ENCODE assay signal across 22 mouse cellular contexts in the genomic region with DNA sequence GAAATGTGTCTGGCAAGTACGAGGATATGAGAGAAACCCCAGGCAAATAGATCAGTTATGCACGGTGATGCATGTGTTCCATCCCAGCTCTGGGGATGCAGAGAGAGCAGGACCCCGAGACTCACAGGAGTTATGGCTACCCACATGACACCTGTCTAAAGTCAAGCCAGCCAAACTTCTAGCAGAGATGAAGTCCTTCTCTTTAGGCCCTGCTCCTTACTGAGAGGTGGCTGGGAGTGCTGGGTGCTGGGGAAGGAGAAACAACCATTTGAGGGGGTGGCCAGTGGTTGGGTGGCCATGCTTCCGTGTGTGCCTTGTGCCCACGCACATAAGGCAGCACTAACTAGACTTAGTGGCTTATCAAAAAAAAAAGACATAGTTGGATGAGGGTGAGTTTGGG. TPM values are rescaled to one million over a fixed set of nuclear protein-coding genes. Genes with fewer than 3 reads are reported as not detected.
"Had no signal": no experiment of that assay in that cellular context is flagged by ENCODE, and none has a peak within 500 bp of the region (broad histone marks: within the 10 kb centered on the region; RNA-seq: fewer than 3 reads in every experiment).

No protein-coding gene starts in this region.

- H3K4me1 ChIP-seq: liver, embryonic 12.5 days; midbrain, embryonic 10.5 days; midbrain, embryonic 13.5 days; neural tube, embryonic 13.5 days; neural tube, embryonic 15.5 days; stomach, embryonic 15.5 days had no signal

- H3K9ac ChIP-seq: liver, embryonic 12.5 days; liver, embryonic 14.5 days; lung, embryonic 14.5 days; midbrain, embryonic 13.5 days; neural tube, embryonic 13.5 days; neural tube, embryonic 15.5 days; stomach, embryonic 15.5 days had no signal

- H3K4me3 ChIP-seq: liver, embryonic 12.5 days; midbrain, embryonic 10.5 days; midbrain, embryonic 13.5 days; myocyte; neural tube, embryonic 13.5 days; neural tube, embryonic 15.5 days; stomach, embryonic 15.5 days had no signal

- H3K4me2 ChIP-seq: liver, embryonic 12.5 days; lung, embryonic 14.5 days; midbrain, embryonic 13.5 days; neural tube, embryonic 13.5 days; neural tube, embryonic 15.5 days; stomach, embryonic 15.5 days had no signal

- DNase-seq: lung, adult 18-20 months; lung, embryonic 14.5 days; lung, postnatal 10 days; lung, postnatal 4 days; retina, postnatal 1 day; right cerebral cortex, adult 18-20 months; right cerebral cortex, postnatal 25 days; right cerebral cortex, postnatal 4 days; spleen, adult 18-20 months; thymus, adult 2 months; thymus, postnatal 25 days; thymus, postnatal 4 days had no signal

- H3K36me3 ChIP-seq: liver, embryonic 12.5 days; midbrain, embryonic 10.5 days; midbrain, embryonic 13.5 days; neural tube, embryonic 13.5 days; neural tube, embryonic 15.5 days; stomach, embryonic 15.5 days had no signal

- H3K9me3 ChIP-seq: liver, embryonic 12.5 days; midbrain, embryonic 10.5 days; midbrain, embryonic 13.5 days; neural tube, embryonic 13.5 days; neural tube, embryonic 15.5 days; stomach, embryonic 15.5 days had no signal

- H3K27me3 ChIP-seq: liver, embryonic 12.5 days; midbrain, embryonic 13.5 days; neural tube, embryonic 13.5 days; neural tube, embryonic 15.5 days; stomach, embryonic 15.5 days had no signal

- H3K27ac ChIP-seq: liver, embryonic 12.5 days; liver, embryonic 14.5 days; midbrain, embryonic 10.5 days; midbrain, embryonic 13.5 days; neural tube, embryonic 13.5 days; neural tube, embryonic 15.5 days; stomach, embryonic 15.5 days; stomach, postnatal 0 days had no signal

RNA-seq across cellular contexts. Expression of gene Adgre1, which starts 8.3 kb away (rescaled TPM):
- total RNA-seq: megakaryocyte-erythroid progenitor cell, adult 5-6 weeks had no signal
